Mouse (Mus musculus) ES-E14 (cell line): ENCODE measurements at regions not wholly inside any gene's neighbourhood (a gene's known extent, or its start where the extent isn't known, plus 50 kb on each side); places are given as distances from the start of the nearest gene placed in this dataset.

Experiments
- DNase-seq: peaks from one replicate; pipeline ENCODE4 v3.0.0-alpha.2; 2013; ENCODE audit warnings: low read depth, low spot score
- H3K27ac ChIP-seq: 2 replicates; pipeline ENCODE4 v1.5.1; 2012; ENCODE audit warnings: low read depth, mild to moderate bottlenecking, low read length, moderate library complexity, mixed read lengths; ENCODE audit not compliant: poor library complexity, insufficient read depth, severe bottlenecking
- H3K36me3 ChIP-seq: 2 replicates; pipeline ENCODE4 v1.6.1; 2012; ENCODE audit warnings: mild to moderate bottlenecking, low read length, moderate library complexity, mixed read lengths; ENCODE audit not compliant: control insufficient read depth, poor library complexity, insufficient read depth, severe bottlenecking
- H3K4me1 ChIP-seq, 2 experiments: fragments of 150-350 bp in 1 of 2; sonication (generic) in 1 of 2; 2 replicates each; pipeline ENCODE4 v1.6.1; 2012; ENCODE audit warnings: low read length in 2 of 2, mild to moderate bottlenecking in 1 of 2, mixed read lengths in 1 of 2; ENCODE audit not compliant: control insufficient read depth in 2 of 2, insufficient read depth in 2 of 2, poor library complexity in 1 of 2
- H3K4me3 ChIP-seq, 2 experiments: fragments of 150-350 bp in 1 of 2; sonication (generic) in 1 of 2; 2 replicates each; pipeline ENCODE4 v1.5.1; 2012; ENCODE audit warnings: low read length in 2 of 2, low read depth in 1 of 2, mild to moderate bottlenecking in 1 of 2, mixed read lengths in 1 of 2; ENCODE audit not compliant: insufficient read depth in 1 of 2, poor library complexity in 1 of 2, severe bottlenecking in 1 of 2
- H3K9ac ChIP-seq: 2 replicates; pipeline ENCODE4 v1.6.1; 2012; ENCODE audit warnings: low read depth, mild to moderate bottlenecking, low read length, mixed read lengths; ENCODE audit not compliant: poor library complexity, insufficient read depth, severe bottlenecking
- H3K9me3 ChIP-seq: fragments of 150-350 bp; sonication (generic); 2 replicates; pipeline ENCODE4 v1.6.1; 2012; ENCODE audit warnings: low read depth, mild to moderate bottlenecking, low read length; ENCODE audit not compliant: control insufficient read depth, insufficient read depth
- CHD2 ChIP-seq: IDR thresholded peaks from 2 replicates; pipeline ENCODE4 v1.6.1; 2014; ENCODE audit warnings: mild to moderate bottlenecking, low read depth, low read length, inconsistent platforms
- HCFC1 ChIP-seq: IDR thresholded peaks from 2 replicates; pipeline ENCODE4 v1.6.1; 2012; ENCODE audit warnings: low read length, inconsistent platforms, borderline replicate concordance; ENCODE audit not compliant: insufficient read depth
- MAFK ChIP-seq: IDR thresholded peaks from 2 replicates; pipeline ENCODE4 v1.6.1; 2014; ENCODE audit warnings: mild to moderate bottlenecking, low read depth, low read length, inconsistent platforms; ENCODE audit not compliant: insufficient read depth
- ZC3H11A ChIP-seq: IDR thresholded peaks from 2 replicates; pipeline ENCODE4 v1.6.1; 2012; ENCODE audit warnings: low read depth, mild to moderate bottlenecking, inconsistent platforms, low read length, borderline replicate concordance
- ZNF384 ChIP-seq: IDR thresholded peaks from 2 replicates; pipeline ENCODE4 v1.6.1; 2012; ENCODE audit warnings: low read depth, low read length, inconsistent platforms
- in situ Hi-C, 2 experiments: fragments of 600-800 bp; cut with MboI; formaldehyde crosslinking; loops; one replicate each; pipeline ENCODE4 v1.15.1; 2025; ENCODE audit warnings: low sequenced_read_pairs in 2 of 2, inconsistent platforms in 1 of 2; ENCODE audit not compliant: unreplicated experiment in 2 of 2

DNA sequence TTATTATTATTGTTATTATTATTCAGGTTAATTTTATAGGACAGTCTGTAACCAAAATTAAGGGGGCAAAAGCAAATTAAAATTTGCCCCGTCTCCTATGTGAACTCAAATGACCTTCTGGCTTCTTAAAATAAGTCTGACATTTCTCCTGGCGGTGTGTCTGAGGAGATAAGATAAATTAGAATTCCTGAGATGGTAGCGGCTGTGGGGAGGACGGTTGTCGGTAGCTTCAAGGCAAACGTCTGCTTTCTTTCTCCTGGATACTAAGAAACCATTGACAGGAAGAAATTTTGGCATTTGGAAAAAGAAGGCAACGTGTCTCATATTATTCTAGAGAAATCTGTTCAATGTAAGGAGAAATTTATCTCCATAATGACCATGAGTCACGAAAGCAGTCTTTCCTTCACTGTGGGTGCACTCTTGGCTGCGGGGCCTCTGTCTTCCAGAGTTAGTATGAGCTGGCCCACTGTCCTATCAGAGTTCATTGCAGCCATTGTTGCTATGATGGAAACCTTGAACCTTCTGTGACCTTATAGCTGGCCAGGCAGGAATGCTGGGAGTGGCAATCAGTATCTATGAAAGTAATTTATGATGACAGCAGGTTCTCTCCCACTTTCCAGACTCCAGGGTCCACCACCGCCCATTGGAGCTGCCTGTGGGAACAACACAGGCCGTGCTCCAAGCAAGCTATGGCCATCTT lies 109.5 kb upstream of the Gas1 start:
- no peak overlapping the region for H3K4me3 ChIP-seq
- no peak overlapping the region for H3K27ac ChIP-seq
- H3K4me1 ChIP-seq = no peaks in the 10 kb centered on the region
- H3K36me3 ChIP-seq = no peaks in the 10 kb centered on the region
- in situ Hi-C loops = no loop called here
- no peak for DNase-seq
- H3K9ac ChIP-seq = no peak overlapping the region
- no peaks in the 10 kb centered on the region for H3K9me3 ChIP-seq
- TF ChIP-seq ZNF384 (no peak), CHD2 (no peak), HCFC1 (no peak), MAFK (no peak), ZC3H11A (no peak)

GRCm38 (mm10) chr13:60289650-60290049 lies 112.5 kb upstream of the Gas1 start:
- no peak overlapping the region for H3K4me3 ChIP-seq
- no peaks in the 10 kb centered on the region for H3K4me1 ChIP-seq
- DNase-seq = no peak
- in situ Hi-C loops = no loop called here
- H3K9me3 ChIP-seq = no peaks in the 10 kb centered on the region
- no peak overlapping the region for H3K9ac ChIP-seq
- TF ChIP-seq ZNF384 (no peak), CHD2 (no peak)
- no peaks in the 10 kb centered on the region for H3K36me3 ChIP-seq
- no peak overlapping the region for H3K27ac ChIP-seq

GRCm38 (mm10) chr13:60290820-60291219 lies 113.7 kb upstream of the Gas1 start:
- Histone ChIP-seq H3K9ac (no peak overlapping the region), H3K9me3 (no peaks in the 10 kb centered on the region), H3K4me3 (no peak overlapping the region), H3K4me1 (no peaks in the 10 kb centered on the region), H3K27ac (no peak overlapping the region), H3K36me3 (no peaks in the 10 kb centered on the region)
- in situ Hi-C loops = no loop called here
- TF ChIP-seq ZC3H11A = no peak
- no peak for TF ChIP-seq ZNF384
- TF ChIP-seq HCFC1 = no peak
- TF ChIP-seq CHD2 = no peak
- no peak for TF ChIP-seq MAFK
- no peak for DNase-seq

DNA sequence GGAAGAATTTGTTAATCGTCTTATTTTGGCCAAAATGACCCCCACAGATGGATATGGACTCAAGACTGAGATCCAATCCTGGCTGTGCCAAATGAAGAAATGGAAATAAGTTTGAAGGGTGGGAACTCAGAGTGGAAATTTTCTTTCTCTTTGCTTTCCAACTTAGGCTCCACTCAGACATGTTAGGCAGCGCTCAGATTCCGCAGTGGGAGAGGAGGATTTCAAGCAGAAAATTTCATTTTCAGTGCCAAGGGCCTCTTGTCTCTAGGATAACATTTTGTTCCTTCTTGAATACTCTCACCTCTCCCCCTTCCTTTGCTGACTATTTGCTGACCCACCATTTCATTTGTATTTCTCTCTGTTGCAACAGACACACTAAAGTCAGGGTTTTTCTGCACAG lies 114.2 kb upstream of the Gas1 start:
- in situ Hi-C loops = no loop called here
- TF ChIP-seq CHD2 (no peak), HCFC1 (no peak), ZNF384 (no peak), ZC3H11A (no peak), MAFK (no peak)
- Histone ChIP-seq H3K36me3 (no peaks in the 10 kb centered on the region), H3K27ac (no peak overlapping the region), H3K4me1 (no peaks in the 10 kb centered on the region), H3K9me3 (no peaks in the 10 kb centered on the region), H3K4me3 (no peak overlapping the region), H3K9ac (no peak overlapping the region)
- DNase-seq = no peak

DNA sequence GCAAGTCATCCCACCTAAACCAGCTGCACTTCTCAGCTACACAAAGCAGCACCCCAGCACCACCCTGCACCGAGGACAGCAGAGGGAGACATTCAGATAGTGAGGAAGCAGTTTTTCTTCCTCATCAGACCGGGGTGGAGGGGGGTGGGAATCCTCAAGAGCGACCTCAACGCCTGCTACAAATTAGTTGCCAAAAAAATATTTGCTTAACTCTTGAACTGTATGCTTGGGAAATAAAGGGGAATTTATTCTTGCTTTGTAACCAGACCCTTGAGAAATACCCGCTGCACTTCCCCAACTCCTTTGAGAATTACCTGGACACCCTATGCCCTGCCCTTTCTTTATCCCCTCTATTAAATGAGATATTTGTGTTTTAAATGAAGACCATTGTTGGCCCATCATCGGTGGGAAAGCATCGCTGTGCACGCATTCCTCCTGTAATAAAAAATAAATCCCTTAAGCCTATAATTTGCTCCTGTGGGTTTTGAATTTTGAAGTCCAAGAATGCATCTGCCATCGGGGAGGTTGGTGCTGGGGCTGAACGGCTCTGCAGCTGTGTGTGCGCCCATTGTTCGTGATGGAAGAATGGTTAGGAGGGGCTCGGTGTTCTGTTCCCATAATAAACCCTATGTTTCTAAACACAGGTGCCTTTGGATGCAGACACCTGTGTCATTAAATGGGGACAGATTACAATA lies 119.2 kb upstream of the Gas1 start:
- in situ Hi-C loops = no loop called here
- H3K9me3 ChIP-seq = no peaks in the 10 kb centered on the region
- TF ChIP-seq ZNF384 (no peak), ZC3H11A (no peak), HCFC1 (no peak), MAFK (no peak), CHD2 (no peak)
- no peak overlapping the region for H3K4me3 ChIP-seq
- H3K27ac ChIP-seq = no peak overlapping the region
- no peak overlapping the region for H3K9ac ChIP-seq
- no peak for DNase-seq
- H3K4me1 ChIP-seq = no peaks in the 10 kb centered on the region
- no peaks in the 10 kb centered on the region for H3K36me3 ChIP-seq
